In genomic region chr2:180700457-180700856, GRCm38 (mm10) we compare ENCODE assay signal across 8 mouse cellular contexts. TPM values are rescaled to one million over a fixed set of nuclear protein-coding genes. Genes with fewer than 3 reads are reported as not detected.
DNase-seq lines count a peak whose midpoint lies in the region; ATAC-seq and TF ChIP-seq lines count a peak whose summit lies in the region.

No protein-coding gene starts in this region.

- H3K4me2 ChIP-seq in hindbrain, embryonic 11.5 days (replicated peaks; ENCODE audit: low read depth, low read length), result peak overlapping the region; percentile 81
- peak overlapping the region; percentile 90 for H3K4me2 ChIP-seq in liver, embryonic 13.5 days

- no peak for TF ChIP-seq CTCF in cerebellum, adult 2 months (IDR thresholded peaks at IDR 0.05; ENCODE audit: borderline replicate concordance, insufficient read depth, low read depth, low read length)
- no peak for TF ChIP-seq CTCF in E14TG2a.4 (conservative IDR thresholded peaks at IDR 0.05; ENCODE audit: low read length)

- DNase-seq in cerebellum, adult 2 months, result no peak
- DNase-seq in cerebellum, postnatal 36 days, result no peak
- DNase-seq in hindbrain, embryonic 11.5 days (ENCODE audit: low spot score), result no peak
- no peak for DNase-seq in liver, embryonic 13.5 days
- DNase-seq in urinary bladder, postnatal 14 days (ENCODE audit: low spot score), result no peak
- no peak for DNase-seq in layer of hippocampus, postnatal 14 days (ENCODE audit: low spot score in 2 of 2)
- no peak for DNase-seq in left cerebral cortex, postnatal 36 days (ENCODE audit: low spot score in 2 of 2)

- H3K4me1 ChIP-seq in cerebellum, adult 2 months (ENCODE audit: control insufficient read depth, insufficient read depth, low read length), result peaks cover 7% of the 10 kb centered on the region
- H3K4me1 ChIP-seq in E14TG2a.4 (replicated peaks; ENCODE audit: low read depth, low read length), result peaks cover 93% of the 10 kb centered on the region
- peaks cover 7% of the 10 kb centered on the region; the same call in 1 of the 2 replicates for H3K4me1 ChIP-seq in hindbrain, embryonic 11.5 days (replicated peaks; ENCODE audit: control insufficient read depth, insufficient read depth, low read length)
- peaks cover 91% of the 10 kb centered on the region for H3K4me1 ChIP-seq in liver, embryonic 13.5 days (replicated peaks)

- H3K27ac ChIP-seq in cerebellum, adult 2 months (ENCODE audit: insufficient read depth, low read length), result no peak overlapping the region
- H3K27ac ChIP-seq in hindbrain, embryonic 11.5 days (ENCODE audit: low read depth, low read length), result no peak overlapping the region
- peak overlapping the region; percentile 93 for H3K27ac ChIP-seq in liver, embryonic 13.5 days

- H3K4me3 ChIP-seq in cerebellum, adult 2 months (replicated peaks; ENCODE audit: insufficient read depth, low read depth, low read length), result peak overlapping the region; percentile 15
- H3K4me3 ChIP-seq in E14TG2a.4 (replicated peaks; ENCODE audit: low read length), result peak overlapping the region; percentile 99
- peak overlapping the region; percentile 72 for H3K4me3 ChIP-seq in hindbrain, embryonic 11.5 days (ENCODE audit: low read depth, low read length)
- H3K4me3 ChIP-seq in liver, embryonic 13.5 days (replicated peaks), result peak overlapping the region; percentile 86

- 52% methylated on average over 5 of the region's 5 CpGs for WGBS in cerebellum, adult 2 months
- WGBS in hindbrain, embryonic 11.5 days, result 82% methylated on average over 5 of the region's 5 CpGs
- 47% methylated on average over 5 of the region's 5 CpGs for WGBS in liver, embryonic 13.5 days (ENCODE audit: insufficient replicate concordance)

- no peaks in the 10 kb centered on the region for H3K9me3 ChIP-seq in E14TG2a.4 (ENCODE audit: low read length)
- no peaks in the 10 kb centered on the region for H3K9me3 ChIP-seq in hindbrain, embryonic 11.5 days (ENCODE audit: control insufficient read depth, low read length)
- no peaks in the 10 kb centered on the region for H3K9me3 ChIP-seq in liver, embryonic 13.5 days (replicated peaks)

- peaks cover 78% of the 10 kb centered on the region for H3K36me3 ChIP-seq in E14TG2a.4 (ENCODE audit: insufficient read depth, low read length)
- H3K36me3 ChIP-seq in hindbrain, embryonic 11.5 days (ENCODE audit: control insufficient read depth, insufficient read depth, low read length), result no peaks in the 10 kb centered on the region
- peaks cover 8% of the 10 kb centered on the region; the same call in 1 of the 2 replicates for H3K36me3 ChIP-seq in liver, embryonic 13.5 days

- ATAC-seq in hindbrain, embryonic 11.5 days (ENCODE audit: low FRiP score), result no peak
- ATAC-seq in liver, embryonic 13.5 days (ENCODE audit: low read depth), result no peak

- intact Hi-C loops in left cerebral cortex, postnatal 36 days (cut with DNase I), result no loop called here

- TF ChIP-seq POLR2A in cerebellum, adult 2 months (IDR thresholded peaks at IDR 0.05; ENCODE audit: borderline replicate concordance, insufficient read depth, low read length), result no peak

- no peaks in the 10 kb centered on the region for H3K27me3 ChIP-seq in cerebellum, adult 2 months (ENCODE audit: control insufficient read depth, insufficient read depth, low read length)
- H3K27me3 ChIP-seq in E14TG2a.4 (ENCODE audit: insufficient read depth, low read length), result no peaks in the 10 kb centered on the region
- no peaks in the 10 kb centered on the region for H3K27me3 ChIP-seq in hindbrain, embryonic 11.5 days (ENCODE audit: control insufficient read depth, insufficient read depth, low read length)
- no peaks in the 10 kb centered on the region for H3K27me3 ChIP-seq in liver, embryonic 13.5 days

- H3K9ac ChIP-seq in hindbrain, embryonic 11.5 days (ENCODE audit: low read depth, low read length), result peak overlapping the region; percentile 85; the same call in 1 of the 2 replicates
- H3K9ac ChIP-seq in liver, embryonic 13.5 days, result peak overlapping the region; percentile 97

RNA-seq across cellular contexts. Expression of gene Dido1, which starts 9.3 kb away (rescaled TPM):
- polyA plus RNA-seq in cerebellum, adult 2 months (2012; rRNA removed), result 36.2 and 37.9 TPM in 2 replicates
- 29.5 and 39.7 TPM in 2 replicates for polyA plus RNA-seq in hindbrain, embryonic 11.5 days (2014; fragmentation: Nextera tagmentation; extraction: Ambion mirVana)
- 10.1 and 12.7 TPM in 2 replicates for polyA plus RNA-seq in liver, embryonic 13.5 days (2015; fragmentation: Nextera tagmentation; extraction: Ambion mirVana)
- total RNA-seq in layer of hippocampus, postnatal 14 days (2021), result 10 to 100 TPM; 54.2 to 56.9 TPM
- total RNA-seq in left cerebral cortex, postnatal 36 days (2021), result 10 to 100 TPM; 51.2 to 62.8 TPM

RNA-seq across cellular contexts. Expression of gene Gid8, which starts 9.5 kb away (rescaled TPM):
- polyA plus RNA-seq in cerebellum, adult 2 months (2012; rRNA removed), result 61.6 and 65.4 TPM in 2 replicates
- polyA plus RNA-seq in hindbrain, embryonic 11.5 days (2014; fragmentation: Nextera tagmentation; extraction: Ambion mirVana), result 59.6 and 70.0 TPM in 2 replicates
- polyA plus RNA-seq in liver, embryonic 13.5 days (2015; fragmentation: Nextera tagmentation; extraction: Ambion mirVana), result 116 and 126 TPM in 2 replicates
- 10 to 100 TPM; 60.5 to 62.0 TPM for total RNA-seq in layer of hippocampus, postnatal 14 days (2021)
- 10 to 100 TPM; 63.1 to 63.3 TPM for total RNA-seq in left cerebral cortex, postnatal 36 days (2021)

RNA-seq across cellular contexts. Expression of gene Slc17a9, which starts 24.6 kb away (rescaled TPM):
- polyA plus RNA-seq in cerebellum, adult 2 months (2012; rRNA removed), result 0.70 and 1.2 TPM in 2 replicates
- polyA plus RNA-seq in hindbrain, embryonic 11.5 days (2014; fragmentation: Nextera tagmentation; extraction: Ambion mirVana), result 0.14 and 0.45 TPM in 2 replicates
- 4.8 and 5.5 TPM in 2 replicates for polyA plus RNA-seq in liver, embryonic 13.5 days (2015; fragmentation: Nextera tagmentation; extraction: Ambion mirVana)
- total RNA-seq in layer of hippocampus, postnatal 14 days (2021), result under 1 TPM; 0.28 to 0.67 TPM
- total RNA-seq in left cerebral cortex, postnatal 36 days (2021), result under 1 TPM; 0.27 to 0.39 TPM

RNA-seq across cellular contexts. Expression of gene Tcfl5, which starts 57.9 kb away (rescaled TPM):
- 0.11 and 0.24 TPM in 2 replicates for polyA plus RNA-seq in cerebellum, adult 2 months (2012; rRNA removed)
- 0.38 and 0.60 TPM in 2 replicates for polyA plus RNA-seq in hindbrain, embryonic 11.5 days (2014; fragmentation: Nextera tagmentation; extraction: Ambion mirVana)
- not detected in 2 replicates for polyA plus RNA-seq in liver, embryonic 13.5 days (2015; fragmentation: Nextera tagmentation; extraction: Ambion mirVana)
- 1 to 10 TPM; 1.2 to 2.0 TPM for total RNA-seq in layer of hippocampus, postnatal 14 days (2021)
- 1 to 10 TPM in 1 of 2 experiments, under 1 TPM in 1; 0.81 to 1.0 TPM for total RNA-seq in left cerebral cortex, postnatal 36 days (2021)

Comparison
In these comparisons a context has a peak if more than half of its experiments do, and no peak if none do; other contexts are left out.
1. H3K4me3 ChIP-seq: peak in every context shown above with its lines; median percentile 99 in E14TG2a.4; 86 in liver, embryonic 13.5 days; 72 in hindbrain, embryonic 11.5 days; 15 in cerebellum, adult 2 months.